Mouse (Mus musculus) mammary gland, adult 2 months (tissue): Measurements from ENCODE around the gene Cflar. TPM values are rescaled to one million over a fixed set of nuclear protein-coding genes. Genes with fewer than 3 reads are reported as not detected.

ENCODE experiments used
- polyA plus RNA-seq: library from polyadenylated mRNA; depleted of rRNA; stranded (reverse); fragments of >200 nt; gene quantifications from 2 replicates; pipeline ENCODE4 v1.2.3, GENCODE M21; 2012; ENCODE audit warnings: low replicate concordance; rRNA removed

The Cflar gene
- polyA plus RNA-seq, result 35.7 and 50.7 TPM in 2 replicates

DNA sequence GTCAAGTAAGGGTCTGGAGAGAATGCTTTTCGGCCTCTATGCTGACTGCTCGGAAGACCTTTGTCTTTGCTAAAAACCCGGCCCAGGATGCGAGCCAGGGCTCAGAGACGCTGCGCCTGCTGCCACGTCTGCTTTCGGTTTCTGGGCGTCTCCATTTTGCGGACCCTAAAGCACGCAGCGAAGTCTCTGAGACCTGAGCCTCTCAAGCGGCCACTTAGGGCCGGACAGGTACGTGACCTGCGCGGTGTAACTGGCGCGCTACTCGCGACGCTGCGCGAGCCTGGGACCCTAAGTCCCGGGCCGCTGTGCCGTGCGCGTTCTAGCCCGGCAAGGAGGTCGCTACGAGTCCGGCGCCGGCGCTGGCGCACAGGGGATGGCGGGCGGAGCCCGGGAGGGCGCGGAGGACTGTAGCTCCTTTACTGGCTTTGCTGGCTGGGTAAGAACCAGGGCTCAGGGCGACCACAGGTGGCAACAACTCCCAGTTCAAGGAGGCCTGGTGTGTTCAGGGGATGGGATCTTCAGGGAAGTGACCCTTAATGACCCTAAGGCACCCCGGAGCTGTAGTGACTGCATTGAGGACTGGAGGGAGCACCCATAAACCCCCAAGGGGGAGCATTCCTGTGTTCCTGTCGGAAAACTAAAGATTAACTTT, at the start of gene Cflar:
Cflar (plus strand) TSS at position 144 of the 652 bp plus-strand sequence.

DNA sequence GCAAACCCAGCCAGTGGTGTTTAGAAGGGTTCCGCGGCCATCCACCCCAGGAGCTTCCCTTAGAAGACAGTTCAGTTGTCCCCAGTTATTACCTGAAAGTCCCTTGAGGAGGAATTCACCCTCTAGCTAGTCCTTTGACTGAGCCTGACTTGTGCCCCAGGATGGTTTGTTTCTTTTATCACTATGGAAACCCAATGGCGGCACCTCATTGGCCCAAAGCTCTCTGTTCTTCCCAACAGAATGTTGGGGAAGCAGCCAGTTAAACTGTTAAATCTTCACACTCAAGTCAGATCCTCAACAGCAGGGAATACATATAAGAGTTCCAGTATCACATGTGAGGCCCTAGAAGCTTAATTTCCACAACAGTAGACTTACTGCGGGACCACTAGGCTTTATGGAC, 15.5 kb upstream of the Cflar start, which contains the start of gene Als2cr12:
Als2cr12 (minus strand) TSS at position 180 of the 400 bp plus-strand sequence.

DNA sequence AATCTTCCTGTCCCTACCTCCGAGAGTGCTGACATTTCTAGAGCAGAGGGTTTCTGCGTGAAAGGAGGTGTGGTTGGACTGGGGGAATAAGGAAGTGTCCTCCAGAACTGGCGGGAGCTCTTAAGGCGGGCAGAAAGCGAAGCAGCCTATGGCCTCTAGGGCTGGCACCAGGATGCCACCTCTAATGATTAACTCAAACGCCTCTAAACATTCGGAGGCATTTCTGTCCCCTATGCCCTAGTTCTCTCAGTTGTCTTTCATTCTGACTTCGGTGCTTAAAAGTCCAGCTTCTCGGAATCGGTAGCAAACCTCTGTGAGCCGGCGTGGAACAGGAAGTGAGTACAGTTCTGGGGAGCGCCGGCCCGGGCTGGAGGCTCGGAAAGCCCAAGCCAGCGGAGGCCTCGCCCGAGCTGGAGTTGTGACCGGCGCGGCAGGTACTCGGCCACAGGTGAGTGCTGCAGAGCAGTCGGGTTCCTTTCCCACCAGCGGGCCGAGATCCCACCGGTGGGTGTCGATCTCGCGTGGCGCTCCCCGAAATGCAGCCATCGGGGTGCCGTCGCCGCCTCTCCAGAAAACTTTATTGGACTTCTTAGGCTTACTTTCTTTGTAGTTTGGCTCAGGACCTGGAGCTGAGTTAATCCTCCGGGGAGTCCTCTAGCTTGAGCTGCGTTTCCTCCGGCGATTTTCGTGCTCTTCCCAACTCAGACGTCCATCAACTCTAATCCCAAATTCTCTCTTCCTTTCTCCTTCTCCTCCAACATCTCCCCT, 84.2 kb downstream of the Cflar start, which contains the start of gene Casp8:
Casp8 (plus strand) TSS at position 84 of the 768 bp plus-strand sequence.

Other genes with a start within 250 kb of the Cflar start
- gene Orc2, start 206.4 kb upstream of the Cflar start, polyA plus RNA-seq, result 10.4 and 17.2 TPM in 2 replicates
- gene Fam126b, start 125.2 kb upstream of the Cflar start, polyA plus RNA-seq, result 1.8 and 6.9 TPM in 2 replicates
- gene Ndufb3, start 125.1 kb upstream of the Cflar start, polyA plus RNA-seq, result 34.9 and 87.2 TPM in 2 replicates
- gene Als2cr12, start 15.5 kb upstream of the Cflar start, polyA plus RNA-seq, result 0.81 and 2.6 TPM in 2 replicates
- gene Casp8, start 83.9 kb downstream of the Cflar start, polyA plus RNA-seq, result 6.2 and 10.1 TPM in 2 replicates